Mouse (Mus musculus) intestine, embryonic 15.5 days (tissue): Measurements from ENCODE around the gene Prkce. TPM values are rescaled to one million over a fixed set of nuclear protein-coding genes. Genes with fewer than 3 reads are reported as not detected.
A peak's percentile ranks its signal among the peaks of the same experiment; 100 is the strongest.

Source experiments
- ATAC-seq: fragments of 200-750 bp; cut with Nextera tagmentation; 2 replicates; pipeline ENCODE4 v1.8.0; 2017; ENCODE audit warnings: moderate TSS enrichment, moderate library complexity
- H3K27ac ChIP-seq: fragments of 300-500 bp; sonication (generic); 2 replicates; pipeline ENCODE4 v1.5.1; 2015; ENCODE audit warnings: mild to moderate bottlenecking, inconsistent platforms
- H3K27me3 ChIP-seq: fragments of 300-500 bp; sonication (generic); replicated peaks from 2 replicates; pipeline ENCODE4 v1.6.1; 2015; ENCODE audit warnings: inconsistent platforms
- H3K36me3 ChIP-seq: fragments of 300-500 bp; sonication (generic); 2 replicates; pipeline ENCODE4 v1.6.1; 2015; ENCODE audit warnings: inconsistent platforms
- H3K4me1 ChIP-seq: fragments of 300-500 bp; sonication (generic); replicated peaks from 2 replicates; pipeline ENCODE4 v1.6.1; 2015; ENCODE audit warnings: inconsistent platforms
- H3K4me2 ChIP-seq: fragments of 300-500 bp; sonication (generic); replicated peaks from 2 replicates; pipeline ENCODE4 v1.6.1; 2015; ENCODE audit warnings: mild to moderate bottlenecking, inconsistent platforms
- H3K4me3 ChIP-seq: fragments of 300-500 bp; sonication (generic); replicated peaks from 2 replicates; pipeline ENCODE4 v1.5.1; 2015; ENCODE audit warnings: inconsistent platforms
- H3K9ac ChIP-seq: fragments of 300-500 bp; sonication (generic); 2 replicates; pipeline ENCODE4 v1.6.1; 2015; ENCODE audit warnings: inconsistent platforms
- H3K9me3 ChIP-seq: fragments of 300-500 bp; sonication (generic); 2 replicates; pipeline ENCODE4 v1.6.1; 2016; ENCODE audit warnings: inconsistent platforms
- WGBS: fragments of 180-500 bp; shearing (Covaris S2); methylation state at CpG from one replicate; pipeline ENCODE4 v1.1.7; 2015; 5-methylcytosine and 5-hydroxymethylcytosine counted together
- polyA plus RNA-seq: library from polyadenylated mRNA; unstranded; fragments of >200 nt; fragmentation: Nextera tagmentation; extraction: Ambion mirVana; gene quantifications from 2 replicates; pipeline ENCODE4 v1.2.1, GENCODE M21; 2015

The Prkce gene
- polyA plus RNA-seq, 1 experiment from 2014 or later = 6.6 TPM

- H3K27ac ChIP-seq = no peak overlapping the region
- no peaks in the 10 kb centered on the region for H3K36me3 ChIP-seq
- no peaks in the 10 kb centered on the region for H3K4me1 ChIP-seq
- 90% methylated on average over 5 of the region's 5 CpGs for WGBS
- no peak overlapping the region for H3K4me2 ChIP-seq
- no peaks in the 10 kb centered on the region for H3K9me3 ChIP-seq
- no peak overlapping the region for H3K9ac ChIP-seq
- no peak for ATAC-seq
- H3K27me3 ChIP-seq = no peaks in the 10 kb centered on the region
- H3K4me3 ChIP-seq = no peak overlapping the region
Observed at GRCm38 (mm10) chr17:86208821-86209186, 41.2 kb downstream of the Prkce start.

- Histone ChIP-seq H3K36me3 (no peaks in the 10 kb centered on the region), H3K9me3 (no peaks in the 10 kb centered on the region), H3K27me3 (no peaks in the 10 kb centered on the region), H3K9ac (no peak overlapping the region), H3K4me1 (no peaks in the 10 kb centered on the region), H3K4me3 (no peak overlapping the region), H3K27ac (no peak overlapping the region), H3K4me2 (no peak overlapping the region)
- WGBS = 85% methylated on average over 13 of the region's 13 CpGs
- ATAC-seq = no peak
Observed at GRCm38 (mm10) chr17:86209680-86210251, 42.2 kb downstream of the Prkce start.

DNA sequence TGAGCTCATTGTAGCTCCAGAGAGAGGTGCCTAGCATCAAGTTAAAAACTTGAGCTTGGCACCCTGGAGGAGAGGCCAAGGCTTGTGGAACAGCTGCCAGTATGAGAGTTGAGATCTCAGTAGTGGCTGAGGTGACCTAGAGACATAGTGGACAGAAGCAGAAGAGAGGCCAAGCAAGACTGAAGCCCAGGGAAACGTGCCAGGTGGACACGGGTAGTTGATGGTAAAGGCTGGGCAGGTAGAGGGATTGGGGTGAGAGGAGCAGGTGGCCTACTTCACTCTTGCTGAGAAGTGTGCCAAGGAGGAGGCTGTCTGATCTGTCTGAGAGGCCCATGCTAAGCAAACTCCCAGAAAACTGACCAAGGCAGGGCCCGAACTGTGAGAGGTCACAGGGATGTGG is 44.6 kb downstream of the Prkce start:
- WGBS = 92% methylated on average over 3 of the region's 3 CpGs
- Histone ChIP-seq H3K27ac (no peak overlapping the region), H3K36me3 (no peaks in the 10 kb centered on the region), H3K9me3 (no peaks in the 10 kb centered on the region), H3K27me3 (no peaks in the 10 kb centered on the region), H3K9ac (no peak overlapping the region), H3K4me2 (no peak overlapping the region), H3K4me1 (no peaks in the 10 kb centered on the region), H3K4me3 (no peak overlapping the region)
- no peak for ATAC-seq

- no peak overlapping the region for H3K4me3 ChIP-seq
- H3K27me3 ChIP-seq = no peaks in the 10 kb centered on the region
- no peaks in the 10 kb centered on the region for H3K4me1 ChIP-seq
- no peaks in the 10 kb centered on the region for H3K9me3 ChIP-seq
- no peak overlapping the region for H3K27ac ChIP-seq
- H3K4me2 ChIP-seq = no peak overlapping the region
- no peaks in the 10 kb centered on the region for H3K36me3 ChIP-seq
- WGBS = 48% methylated on average over 9 of the region's 9 CpGs
- ATAC-seq = no peak
- no peak overlapping the region for H3K9ac ChIP-seq
Observed at GRCm38 (mm10) chr17:86214285-86214684, 46.7 kb downstream of the Prkce start.

- no peaks in the 10 kb centered on the region for H3K27me3 ChIP-seq
- H3K9ac ChIP-seq = no peak overlapping the region
- no peak overlapping the region for H3K4me2 ChIP-seq
- H3K4me3 ChIP-seq = no peak overlapping the region
- no peaks in the 10 kb centered on the region for H3K36me3 ChIP-seq
- WGBS = 75% methylated on average over 14 of the region's 14 CpGs
- no peaks in the 10 kb centered on the region for H3K4me1 ChIP-seq
- H3K27ac ChIP-seq = no peak overlapping the region
- ATAC-seq = no peak
- H3K9me3 ChIP-seq = no peaks in the 10 kb centered on the region
Observed at GRCm38 (mm10) chr17:86214741-86215140, 47.2 kb downstream of the Prkce start.

GRCm38 (mm10) chr17:86215771-86216170 is 48.2 kb downstream of the Prkce start:
- ATAC-seq = peak; percentile 79
- no peak overlapping the region for H3K4me3 ChIP-seq
- no peaks in the 10 kb centered on the region for H3K4me1 ChIP-seq
- 80% methylated on average over 7 of the region's 7 CpGs for WGBS
- H3K9ac ChIP-seq = no peak overlapping the region
- no peaks in the 10 kb centered on the region for H3K9me3 ChIP-seq
- no peak overlapping the region for H3K4me2 ChIP-seq
- H3K27ac ChIP-seq = no peak overlapping the region
- H3K27me3 ChIP-seq = no peaks in the 10 kb centered on the region
- no peaks in the 10 kb centered on the region for H3K36me3 ChIP-seq

- no peak overlapping the region for H3K27ac ChIP-seq
- H3K9ac ChIP-seq = no peak overlapping the region
- no peak overlapping the region for H3K4me2 ChIP-seq
- ATAC-seq = no peak
- no peaks in the 10 kb centered on the region for H3K27me3 ChIP-seq
- no peak overlapping the region for H3K4me3 ChIP-seq
- WGBS = 87% methylated on average over 5 of the region's 5 CpGs
- H3K4me1 ChIP-seq = no peaks in the 10 kb centered on the region
- no peaks in the 10 kb centered on the region for H3K9me3 ChIP-seq
- H3K36me3 ChIP-seq = no peaks in the 10 kb centered on the region
Observed at GRCm38 (mm10) chr17:86217468-86217867, 49.9 kb downstream of the Prkce start.

DNA sequence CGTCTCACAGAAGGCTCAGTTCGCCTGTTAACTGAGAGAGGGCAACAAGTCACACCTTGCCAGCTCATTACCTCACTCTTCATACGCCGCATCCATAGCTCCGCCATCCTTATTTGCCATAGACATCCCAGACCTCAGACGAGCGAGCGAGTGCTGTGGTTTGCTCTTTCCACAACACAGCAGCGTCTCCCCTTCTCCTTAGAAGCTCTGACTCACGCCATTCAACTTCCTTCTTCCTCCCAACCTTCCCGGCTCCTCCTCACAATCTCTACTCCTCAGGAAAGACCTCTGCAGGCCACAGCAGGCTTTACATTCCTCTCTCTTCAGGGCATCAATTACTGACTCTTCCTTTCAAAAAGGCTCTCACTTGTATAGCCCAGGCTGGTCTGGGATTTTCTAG is 51.0 kb downstream of the Prkce start:
- Histone ChIP-seq H3K36me3 (no peaks in the 10 kb centered on the region), H3K4me3 (no peak overlapping the region), H3K4me1 (no peaks in the 10 kb centered on the region), H3K27ac (no peak overlapping the region), H3K9me3 (no peaks in the 10 kb centered on the region), H3K4me2 (no peak overlapping the region), H3K27me3 (no peaks in the 10 kb centered on the region), H3K9ac (no peak overlapping the region)
- ATAC-seq = no peak
- 87% methylated on average over 11 of the region's 11 CpGs for WGBS

GRCm38 (mm10) chr17:86225488-86226186 is 58.1 kb downstream of the Prkce start:
- ATAC-seq = no peak

GRCm38 (mm10) chr17:86226198-86226597 is 58.6 kb downstream of the Prkce start:
- Histone ChIP-seq H3K4me3 (no peak overlapping the region), H3K36me3 (no peaks in the 10 kb centered on the region), H3K4me1 (no peaks in the 10 kb centered on the region), H3K27ac (no peak overlapping the region), H3K9me3 (no peaks in the 10 kb centered on the region), H3K27me3 (no peaks in the 10 kb centered on the region), H3K9ac (no peak overlapping the region), H3K4me2 (no peak overlapping the region)
- 68% methylated on average over 8 of the region's 8 CpGs for WGBS
- ATAC-seq = no peak

More at GRCm38 (mm10) chr17:86225488-86226186, 58.1 kb downstream of the Prkce start:
- Histone ChIP-seq H3K27me3 (no peaks in the 10 kb centered on the region), H3K4me2 (no peak overlapping the region), H3K9me3 (no peaks in the 10 kb centered on the region), H3K9ac (no peak overlapping the region), H3K4me1 (no peaks in the 10 kb centered on the region), H3K4me3 (no peak overlapping the region), H3K36me3 (no peaks in the 10 kb centered on the region), H3K27ac (no peak overlapping the region)
- 72% methylated on average over 10 of the region's 10 CpGs for whole genome bisulfite sequencing

GRCm38 (mm10) chr17:86226635-86227034 is 59.0 kb downstream of the Prkce start:
- Histone ChIP-seq H3K27me3 (no peaks in the 10 kb centered on the region), H3K9ac (no peak overlapping the region), H3K4me2 (no peak overlapping the region), H3K9me3 (no peaks in the 10 kb centered on the region), H3K4me3 (no peak overlapping the region), H3K4me1 (peaks cover 2% of the 10 kb centered on the region; the same call in 1 of the 2 replicates), H3K27ac (no peak overlapping the region), H3K36me3 (no peaks in the 10 kb centered on the region)
- ATAC-seq = no peak
- WGBS = 89% methylated on average over 7 of the region's 7 CpGs

DNA sequence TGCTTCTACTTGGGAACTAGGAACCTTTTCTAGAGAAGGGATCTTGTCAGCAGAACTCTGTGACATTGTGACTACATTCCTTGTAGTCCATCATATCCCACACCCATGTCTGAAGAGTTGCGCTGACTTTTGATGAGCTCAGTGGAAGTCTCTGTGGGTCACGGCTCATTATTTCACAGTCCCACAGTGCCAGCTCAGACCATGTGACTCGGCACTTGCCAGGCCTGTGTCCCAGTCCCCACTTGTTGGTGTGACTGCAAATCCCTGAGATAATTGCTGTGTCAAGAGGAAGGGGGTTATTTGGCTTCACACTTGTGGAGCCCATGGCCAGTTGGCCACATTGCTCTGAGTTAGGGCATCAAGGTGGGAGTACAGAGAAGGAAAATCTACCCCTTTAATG is 59.8 kb downstream of the Prkce start:
- Histone ChIP-seq H3K9ac (no peak overlapping the region), H3K27me3 (no peaks in the 10 kb centered on the region), H3K4me2 (no peak overlapping the region), H3K36me3 (no peaks in the 10 kb centered on the region), H3K4me1 (peaks cover 4% of the 10 kb centered on the region; the same call in 1 of the 2 replicates), H3K9me3 (no peaks in the 10 kb centered on the region), H3K4me3 (no peak overlapping the region), H3K27ac (no peak overlapping the region)
- 84% methylated on average over 3 of the region's 3 CpGs for WGBS
- ATAC-seq = no peak

GRCm38 (mm10) chr17:86228850-86229249 is 61.3 kb downstream of the Prkce start:
- WGBS = 91% methylated on average over 8 of the region's 8 CpGs
- Histone ChIP-seq H3K27ac (no peak overlapping the region), H3K4me1 (peaks cover 4% of the 10 kb centered on the region; the same call in 1 of the 2 replicates), H3K4me2 (no peak overlapping the region), H3K9me3 (no peaks in the 10 kb centered on the region), H3K27me3 (no peaks in the 10 kb centered on the region), H3K36me3 (no peaks in the 10 kb centered on the region), H3K9ac (no peak overlapping the region), H3K4me3 (no peak overlapping the region)
- ATAC-seq = no peak
